Mouse (Mus musculus) stomach, embryonic 15.5 days (tissue): Measurements from ENCODE around the gene Ltv1. TPM values are rescaled to one million over a fixed set of nuclear protein-coding genes. Genes with fewer than 3 reads are reported as not detected.
"Not testable (repeated sequence)": the region's sequence is repeated elsewhere in the genome, so short reads cannot be mapped to it uniquely, and the experiment has no call there.

Experiments used
- ATAC-seq: fragments of 200-750 bp; cut with Nextera tagmentation; 2 replicates; pipeline ENCODE4 v1.8.0; 2017; ENCODE audit warnings: low read depth, moderate number of reproducible peaks, moderate TSS enrichment; ENCODE audit not compliant: insufficient read depth, low FRiP score
- H3K27ac ChIP-seq: fragments of 300-500 bp; sonication (generic); 2 replicates; pipeline ENCODE4 v1.5.1; 2015; ENCODE audit warnings: mild to moderate bottlenecking, inconsistent platforms
- H3K27me3 ChIP-seq: fragments of 300-500 bp; sonication (generic); replicated peaks from 2 replicates; pipeline ENCODE4 v1.6.1; 2015; ENCODE audit warnings: inconsistent platforms
- H3K36me3 ChIP-seq: fragments of 300-500 bp; sonication (generic); 2 replicates; pipeline ENCODE4 v1.6.1; 2015; ENCODE audit warnings: inconsistent platforms
- H3K4me1 ChIP-seq: fragments of 300-500 bp; sonication (generic); 2 replicates; pipeline ENCODE4 v1.6.1; 2015; ENCODE audit warnings: inconsistent platforms
- H3K4me2 ChIP-seq: fragments of 300-500 bp; sonication (generic); 2 replicates; pipeline ENCODE4 v1.6.1; 2015; ENCODE audit warnings: mild to moderate bottlenecking, inconsistent platforms
- H3K4me3 ChIP-seq: fragments of 300-500 bp; sonication (generic); replicated peaks from 2 replicates; pipeline ENCODE4 v1.5.1; 2015; ENCODE audit warnings: inconsistent platforms
- H3K9ac ChIP-seq: fragments of 300-500 bp; sonication (generic); 2 replicates; pipeline ENCODE4 v1.6.1; 2015; ENCODE audit warnings: inconsistent platforms
- H3K9me3 ChIP-seq: fragments of 300-500 bp; sonication (generic); 2 replicates; pipeline ENCODE4 v1.6.1; 2016; ENCODE audit warnings: inconsistent platforms
- WGBS: fragments of 180-500 bp; shearing (Covaris S2); methylation state at CpG from one replicate; pipeline ENCODE4 v1.1.7; 2015; 5-methylcytosine and 5-hydroxymethylcytosine counted together
- polyA plus RNA-seq: library from polyadenylated mRNA; unstranded; fragments of >200 nt; fragmentation: Nextera tagmentation; extraction: Ambion mirVana; gene quantifications from 2 replicates; pipeline ENCODE4 v1.2.1, GENCODE M21; 2015

The Ltv1 gene
- polyA plus RNA-seq, 1 experiment from 2014 or later = 74.1 TPM

DNA sequence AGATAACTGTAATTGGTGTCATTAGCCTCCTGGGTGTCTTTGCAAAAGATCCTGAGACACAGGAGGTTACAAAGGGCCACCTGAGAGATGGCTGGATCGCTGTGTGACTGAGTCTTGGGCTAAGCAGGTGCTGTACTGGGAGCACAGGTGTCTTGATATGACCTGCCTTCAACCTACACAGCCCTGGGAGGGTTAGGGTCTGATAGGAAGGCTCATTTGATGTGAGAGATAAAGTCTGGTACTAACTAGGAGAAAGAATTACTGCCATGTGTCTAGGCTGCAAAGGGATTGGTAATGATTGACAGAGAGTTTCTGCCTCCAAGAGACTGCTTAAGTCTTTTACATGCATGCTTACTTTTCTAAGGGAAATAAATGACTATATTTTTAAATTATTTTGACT lies 27.1 kb upstream of the Ltv1 start:
- WGBS = 69% methylated on average over 1 of the region's 1 CpGs
- Histone ChIP-seq H3K27me3 (no peaks in the 10 kb centered on the region), H3K4me3 (no peak overlapping the region), H3K9me3 (no peaks in the 10 kb centered on the region), H3K27ac (no peak overlapping the region), H3K9ac (no peak overlapping the region), H3K4me2 (no peak overlapping the region), H3K4me1 (no peaks in the 10 kb centered on the region), H3K36me3 (peaks cover 5% of the 10 kb centered on the region; the same call in 1 of the 2 replicates)
- no peak for ATAC-seq

DNA sequence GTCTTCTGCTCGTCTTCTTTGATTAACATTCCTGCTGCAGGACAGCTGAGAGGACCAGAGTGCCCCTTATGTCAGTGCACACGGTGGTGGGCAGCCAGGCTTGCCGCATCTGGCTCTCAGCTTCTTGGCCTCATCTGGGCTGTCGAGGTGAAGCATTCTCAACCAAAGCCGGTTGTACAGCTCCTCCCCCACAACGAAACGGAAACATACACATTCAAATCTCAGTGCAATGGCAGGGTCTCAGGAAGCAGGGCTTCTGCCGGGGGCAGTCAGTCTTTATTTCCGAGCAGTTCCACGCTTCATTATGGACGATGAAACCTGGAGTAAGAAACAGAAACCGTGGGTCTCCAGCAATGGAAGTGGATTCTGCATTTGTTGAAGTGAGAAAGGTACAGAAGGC lies 21.0 kb upstream of the Ltv1 start:
- H3K27me3 ChIP-seq = no peaks in the 10 kb centered on the region
- no peak overlapping the region for H3K4me3 ChIP-seq
- H3K27ac ChIP-seq = peak overlapping the region; percentile 58
- 58% methylated on average over 12 of the region's 12 CpGs for WGBS
- H3K4me1 ChIP-seq = peaks cover 11% of the 10 kb centered on the region
- ATAC-seq = no peak
- no peak overlapping the region for H3K4me2 ChIP-seq
- H3K9me3 ChIP-seq = no peaks in the 10 kb centered on the region
- H3K9ac ChIP-seq = no peak overlapping the region
- H3K36me3 ChIP-seq = no peaks in the 10 kb centered on the region

GRCm38 (mm10) chr10:13212829-13213228 lies 19.9 kb upstream of the Ltv1 start:
- Histone ChIP-seq H3K9ac (no peak overlapping the region), H3K4me3 (no peak overlapping the region), H3K4me2 (no peak overlapping the region), H3K27ac (peak overlapping the region; percentile 60; the same call in 1 of the 2 replicates), H3K4me1 (peaks cover 11% of the 10 kb centered on the region), H3K9me3 (no peaks in the 10 kb centered on the region), H3K36me3 (no peaks in the 10 kb centered on the region), H3K27me3 (no peaks in the 10 kb centered on the region)
- no peak for ATAC-seq
- 36% methylated on average over 6 of the region's 6 CpGs for WGBS

GRCm38 (mm10) chr10:13212326-13212725 lies 19.4 kb upstream of the Ltv1 start:
- Histone ChIP-seq H3K9ac (no peak overlapping the region), H3K27ac (peak overlapping the region; percentile 60; the same call in 1 of the 2 replicates), H3K4me2 (no peak overlapping the region), H3K4me3 (no peak overlapping the region), H3K27me3 (no peaks in the 10 kb centered on the region), H3K4me1 (peaks cover 11% of the 10 kb centered on the region), H3K36me3 (no peaks in the 10 kb centered on the region), H3K9me3 (no peaks in the 10 kb centered on the region)
- WGBS = 64% methylated on average over 9 of the region's 9 CpGs
- ATAC-seq = no peak

DNA sequence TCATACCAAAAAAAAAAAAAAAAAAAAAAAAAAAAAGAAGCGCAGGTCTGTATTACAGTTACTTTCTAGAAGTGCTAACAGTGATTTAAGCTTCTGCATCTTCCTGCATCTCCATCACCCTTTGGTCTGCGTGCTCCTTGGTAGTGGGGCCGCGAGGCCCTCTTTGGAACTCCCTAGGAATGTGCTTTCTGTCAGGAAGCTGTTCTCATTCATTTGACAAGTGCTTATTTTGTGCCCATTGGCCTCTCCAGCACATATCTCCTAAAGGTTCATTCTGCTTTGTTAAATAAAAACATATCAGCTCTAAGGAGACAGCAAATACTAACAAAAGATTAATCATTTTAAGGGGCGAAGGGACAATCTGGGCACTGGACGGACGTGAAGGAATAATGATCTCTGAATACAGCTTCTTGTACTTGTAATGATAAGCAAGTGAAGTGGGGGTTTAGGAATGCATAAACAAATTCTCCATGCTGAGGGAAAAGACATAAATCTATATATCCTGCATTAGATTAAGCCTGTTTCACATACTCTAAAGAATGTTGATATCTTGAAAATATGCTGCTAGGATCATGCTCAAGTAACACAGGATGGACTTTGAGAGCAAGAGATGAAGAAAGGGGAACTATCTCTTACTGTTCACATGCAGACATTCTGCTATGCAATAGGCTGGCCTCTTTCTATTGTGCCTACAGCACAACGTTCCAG lies 17.1 kb upstream of the Ltv1 start:
- no peak overlapping the region for H3K4me2 ChIP-seq
- peak; percentile 71; the same call in 1 of the 2 replicates for ATAC-seq
- no peak overlapping the region for H3K9ac ChIP-seq
- no peaks in the 10 kb centered on the region for H3K9me3 ChIP-seq
- H3K36me3 ChIP-seq = no peaks in the 10 kb centered on the region
- peak overlapping the region; percentile 77 for H3K27ac ChIP-seq
- 25% methylated on average over 8 of the region's 8 CpGs for WGBS
- H3K4me3 ChIP-seq = no peak overlapping the region
- H3K4me1 ChIP-seq = peaks cover 11% of the 10 kb centered on the region
- H3K27me3 ChIP-seq = no peaks in the 10 kb centered on the region

- Histone ChIP-seq H3K4me1 (peaks cover 11% of the 10 kb centered on the region), H3K4me3 (no peak overlapping the region), H3K36me3 (no peaks in the 10 kb centered on the region), H3K27me3 (no peaks in the 10 kb centered on the region), H3K9me3 (no peaks in the 10 kb centered on the region), H3K4me2 (no peak overlapping the region), H3K27ac (peak overlapping the region; percentile 46; the same call in 1 of the 2 replicates), H3K9ac (no peak overlapping the region)
- WGBS = 54% methylated on average over 3 of the region's 3 CpGs
- ATAC-seq = no peak
These were observed 16.5 kb upstream of the Ltv1 start for GRCm38 (mm10) chr10:13209506-13209905.

DNA sequence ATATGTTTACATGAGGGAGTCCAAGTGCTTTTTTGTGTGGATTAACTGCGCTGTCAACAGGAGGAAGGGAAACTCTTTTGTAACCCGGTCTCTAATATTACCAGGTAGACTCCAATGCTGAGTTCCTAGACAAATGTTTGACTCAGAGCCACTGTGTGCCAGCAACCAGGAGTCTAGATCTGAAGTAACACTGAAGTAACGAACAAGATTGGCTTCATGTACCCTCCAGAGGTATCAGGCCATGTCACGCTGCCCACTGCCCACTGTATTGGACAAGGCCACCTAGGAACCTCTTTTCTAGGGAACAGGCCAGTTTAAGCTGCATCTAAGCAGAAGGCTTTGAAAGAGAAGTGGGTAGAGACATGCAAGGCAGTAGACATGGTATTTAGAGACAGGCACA lies 16.1 kb upstream of the Ltv1 start:
- 71% methylated on average over 4 of the region's 4 CpGs for WGBS
- H3K36me3 ChIP-seq = no peaks in the 10 kb centered on the region
- H3K9ac ChIP-seq = no peak overlapping the region
- peaks cover 7% of the 10 kb centered on the region for H3K4me1 ChIP-seq
- no peak overlapping the region for H3K4me3 ChIP-seq
- H3K27ac ChIP-seq = peak overlapping the region; percentile 46; the same call in 1 of the 2 replicates
- no peaks in the 10 kb centered on the region for H3K27me3 ChIP-seq
- ATAC-seq = no peak
- H3K9me3 ChIP-seq = no peaks in the 10 kb centered on the region
- no peak overlapping the region for H3K4me2 ChIP-seq

DNA sequence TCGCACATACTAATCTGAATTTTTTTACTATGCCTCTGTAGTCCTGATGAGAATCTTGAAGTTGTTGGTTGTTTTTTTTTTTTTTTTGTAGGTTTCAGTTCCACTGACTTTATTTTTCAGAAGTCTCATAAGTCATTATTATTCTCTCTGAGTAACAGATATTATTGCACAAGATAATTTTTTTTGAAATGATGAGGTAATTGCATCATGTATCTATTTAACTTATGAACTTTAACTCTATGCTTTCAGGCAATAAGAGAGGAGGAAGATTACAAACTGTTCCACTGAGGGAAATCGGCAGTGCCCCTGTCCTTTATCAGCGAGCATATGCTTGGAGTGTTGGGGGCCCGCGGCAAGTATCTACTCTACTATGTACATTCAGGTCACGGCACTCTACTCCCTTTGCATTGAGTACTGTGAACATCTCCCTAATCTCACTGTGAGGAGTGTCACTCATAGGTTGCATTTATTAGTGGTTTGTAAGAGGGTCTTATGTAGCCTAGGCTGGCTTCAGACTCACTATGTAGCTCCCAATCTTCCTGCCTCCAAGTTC lies 8.8 kb upstream of the Ltv1 start:
- Histone ChIP-seq H3K4me3 (no peak overlapping the region), H3K9ac (no peak overlapping the region), H3K4me2 (no peak overlapping the region), H3K27ac (no peak overlapping the region), H3K36me3 (no peaks in the 10 kb centered on the region), H3K9me3 (no peaks in the 10 kb centered on the region), H3K4me1 (no peaks in the 10 kb centered on the region), H3K27me3 (no peaks in the 10 kb centered on the region)
- WGBS = 91% methylated on average over 6 of the region's 6 CpGs
- peak; percentile 70; the same call in 1 of the 2 replicates for ATAC-seq

DNA sequence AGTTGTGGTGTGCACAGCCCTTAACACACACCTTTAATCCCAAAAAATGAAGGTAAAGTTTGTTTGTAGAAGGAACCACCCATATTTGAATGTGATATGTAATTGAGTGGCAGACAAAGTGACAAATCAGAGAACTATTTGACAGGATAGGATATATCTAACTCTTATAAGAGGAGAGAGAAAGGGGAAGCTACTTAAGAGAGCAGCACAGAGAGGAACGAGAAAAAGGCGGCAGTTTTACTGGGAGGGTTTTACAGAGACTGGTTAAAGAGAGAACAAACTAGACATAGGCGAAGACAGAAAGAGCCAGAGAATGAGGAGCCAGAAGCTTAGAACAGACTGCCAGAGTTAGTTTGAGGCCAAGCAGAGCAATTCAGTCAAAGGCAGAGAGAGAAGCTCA lies 7.9 kb upstream of the Ltv1 start:
- H3K4me1 ChIP-seq = no peaks in the 10 kb centered on the region
- H3K27me3 ChIP-seq = no peaks in the 10 kb centered on the region
- no peak overlapping the region for H3K4me2 ChIP-seq
- 91% methylated on average over 3 of the region's 3 CpGs for WGBS
- H3K27ac ChIP-seq = no peak overlapping the region
- no peak overlapping the region for H3K4me3 ChIP-seq
- ATAC-seq = no peak
- no peaks in the 10 kb centered on the region for H3K9me3 ChIP-seq
- no peak overlapping the region for H3K9ac ChIP-seq
- no peaks in the 10 kb centered on the region for H3K36me3 ChIP-seq

DNA sequence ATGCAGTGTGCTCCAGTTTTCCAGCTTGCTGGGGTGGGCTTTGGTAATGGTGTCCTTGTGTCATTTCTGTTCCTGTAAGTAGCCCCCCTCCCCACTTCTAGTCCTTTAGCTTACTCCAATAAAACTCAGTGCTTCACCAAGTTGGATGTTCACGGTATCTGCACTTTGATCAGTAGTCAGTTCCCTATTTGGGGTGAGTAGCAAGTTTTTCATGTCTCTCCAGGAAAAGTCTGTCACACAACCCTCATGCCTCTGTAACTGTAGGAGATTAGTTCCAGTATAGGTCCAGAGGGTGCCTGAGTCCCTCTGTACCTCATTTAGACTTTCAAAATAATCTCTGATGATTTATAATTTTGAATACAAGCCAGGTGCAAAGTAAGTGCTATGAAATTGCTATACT lies 6.3 kb upstream of the Ltv1 start:
- 71% methylated on average over 1 of the region's 1 CpGs for WGBS
- no peaks in the 10 kb centered on the region for H3K4me1 ChIP-seq
- no peak overlapping the region for H3K4me2 ChIP-seq
- H3K9me3 ChIP-seq = no peaks in the 10 kb centered on the region
- no peak overlapping the region for H3K4me3 ChIP-seq
- H3K27me3 ChIP-seq = no peaks in the 10 kb centered on the region
- ATAC-seq = no peak
- no peak overlapping the region for H3K9ac ChIP-seq
- H3K36me3 ChIP-seq = no peaks in the 10 kb centered on the region
- H3K27ac ChIP-seq = no peak overlapping the region

GRCm38 (mm10) chr10:13196872-13197507 lies 4.0 kb upstream of the Ltv1 start:
- WGBS = 66% methylated on average over 8 of the region's 8 CpGs
- no peak overlapping the region for H3K4me3 ChIP-seq
- H3K27me3 ChIP-seq = no peaks in the 10 kb centered on the region
- no peak overlapping the region for H3K4me2 ChIP-seq
- no peak overlapping the region for H3K9ac ChIP-seq
- H3K9me3 ChIP-seq = no peaks in the 10 kb centered on the region
- no peak for ATAC-seq
- H3K27ac ChIP-seq = 0 out of 2 replicates have a peak overlapping the region, but pooled peaks have one; percentile 27
- no peaks in the 10 kb centered on the region for H3K36me3 ChIP-seq
- H3K4me1 ChIP-seq = peaks cover 5% of the 10 kb centered on the region

GRCm38 (mm10) chr10:13193496-13193895 lies 528 bp upstream of the Ltv1 start:
- H3K9ac ChIP-seq, ATAC-seq, H3K9me3 ChIP-seq, H3K27me3 ChIP-seq, H3K4me1 ChIP-seq, H3K27ac ChIP-seq: not testable (repeated sequence)
- WGBS = 89% methylated on average over 7 of the region's 7 CpGs
- Histone ChIP-seq H3K4me2 (peak overlapping the region; percentile 66), H3K4me3 (peak overlapping the region; percentile 95), H3K36me3 (peaks cover 14% of the 10 kb centered on the region; the same call in 1 of the 2 replicates)
